Mouse (Mus musculus): Measurements from ENCODE around the gene Rpl41. TPM values are rescaled to one million over a fixed set of nuclear protein-coding genes. Genes with fewer than 3 reads are reported as not detected.
A peak's percentile ranks its signal among the peaks of the same experiment; 100 is the strongest.
"Not testable (repeated sequence)": the region's sequence is repeated elsewhere in the genome, so short reads cannot be mapped to it uniquely, and the experiment has no call there.

Rpl41 gene
- polyA plus RNA-seq, 1 experiment from 2014 or later: 2,407 TPM

DNA sequence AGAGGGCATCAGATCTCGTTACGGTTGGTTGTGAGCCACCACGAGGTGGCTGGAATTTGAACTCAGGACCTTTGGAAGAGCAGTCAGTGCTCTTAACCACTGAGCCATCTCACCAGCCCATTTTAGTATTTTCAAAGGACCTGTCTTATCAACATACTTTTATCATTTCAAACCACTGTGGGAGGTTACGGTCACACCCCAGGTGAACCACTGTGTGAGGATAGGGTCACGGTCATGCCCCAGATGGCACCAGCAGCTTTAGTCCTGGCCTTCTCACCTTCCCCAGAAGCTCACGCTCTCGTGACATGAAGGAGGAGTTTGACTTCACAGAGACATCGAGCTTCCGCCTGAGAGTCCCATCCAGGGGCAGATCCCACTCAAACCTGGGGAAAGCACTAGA lies 37.9 kb downstream of the Rpl41 start:
- peaks cover 44% of the 10 kb centered on the region for H3K36me3 ChIP-seq
- H3K9me3 ChIP-seq: no peaks in the 10 kb centered on the region
- DNase-seq (ENCODE audit: low spot score): no peak
- H3K27me3 ChIP-seq (ENCODE audit: insufficient read depth, poor library complexity, severe bottlenecking): peaks cover 24% of the 10 kb centered on the region
- H3K4me3 ChIP-seq: no peak overlapping the region
- H3K27ac ChIP-seq: no peak overlapping the region
- peaks cover 4% of the 10 kb centered on the region; the same call in 1 of the 2 replicates for H3K4me1 ChIP-seq
- 83% methylated on average over 9 of the region's 9 CpGs for WGBS

DNA sequence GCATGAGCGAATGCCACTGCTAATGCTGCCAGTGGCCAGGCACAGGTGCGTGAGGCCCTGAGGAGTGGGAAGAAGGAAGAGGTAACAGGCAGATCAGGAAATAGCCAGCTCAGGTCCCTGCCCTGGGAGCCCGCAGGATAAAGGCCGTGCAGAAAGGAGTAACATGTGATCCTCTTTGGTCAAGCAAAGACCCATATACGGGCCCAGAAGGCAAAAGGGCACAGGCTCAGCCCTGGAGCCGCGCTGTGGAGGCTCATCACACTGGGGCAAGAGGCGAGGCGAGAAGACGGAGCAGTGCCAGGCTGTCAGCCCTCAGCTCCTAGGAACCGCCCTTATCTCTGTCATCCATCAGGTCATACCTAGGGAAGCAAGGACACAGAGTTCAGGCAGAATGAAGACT lies 38.8 kb downstream of the Rpl41 start:
- Histone ChIP-seq H3K4me1 (no peaks in the 10 kb centered on the region), H3K27me3 (ENCODE audit: insufficient read depth, poor library complexity, severe bottlenecking) (peaks cover 15% of the 10 kb centered on the region), H3K4me3 (no peak overlapping the region), H3K9me3 (no peaks in the 10 kb centered on the region), H3K36me3 (peaks cover 40% of the 10 kb centered on the region), H3K27ac (no peak overlapping the region)
- WGBS: 82% methylated on average over 11 of the region's 11 CpGs
- no peak for DNase-seq (ENCODE audit: low spot score)

DNA sequence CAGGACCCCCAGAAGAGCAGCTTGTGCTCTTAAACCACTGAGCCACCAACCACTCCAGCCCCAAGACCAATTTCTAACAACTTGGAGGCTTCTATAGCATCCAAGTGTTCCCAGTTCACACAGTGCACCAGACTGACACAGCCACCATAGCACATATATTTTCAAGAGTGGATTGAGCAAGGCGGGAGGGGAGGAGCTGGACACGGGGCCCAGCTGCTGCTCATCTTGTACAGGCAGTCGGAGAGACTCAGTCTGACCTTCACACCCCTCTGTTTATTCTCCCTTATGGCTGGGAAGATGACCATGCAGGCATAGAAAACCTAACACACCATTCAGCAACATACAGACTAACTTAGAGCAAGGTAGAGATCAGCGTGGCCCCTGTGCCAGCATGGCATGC lies 39.3 kb downstream of the Rpl41 start:
- DNase-seq (ENCODE audit: low spot score): no peak
- H3K27ac ChIP-seq: no peak overlapping the region
- peaks cover 10% of the 10 kb centered on the region for H3K27me3 ChIP-seq (ENCODE audit: insufficient read depth, poor library complexity, severe bottlenecking)
- H3K4me3 ChIP-seq: no peak overlapping the region
- H3K4me1 ChIP-seq: peaks cover 3% of the 10 kb centered on the region; the same call in 1 of the 2 replicates
- peaks cover 35% of the 10 kb centered on the region for H3K36me3 ChIP-seq
- WGBS: 78% methylated on average over 4 of the region's 4 CpGs
- H3K9me3 ChIP-seq: no peaks in the 10 kb centered on the region

DNA sequence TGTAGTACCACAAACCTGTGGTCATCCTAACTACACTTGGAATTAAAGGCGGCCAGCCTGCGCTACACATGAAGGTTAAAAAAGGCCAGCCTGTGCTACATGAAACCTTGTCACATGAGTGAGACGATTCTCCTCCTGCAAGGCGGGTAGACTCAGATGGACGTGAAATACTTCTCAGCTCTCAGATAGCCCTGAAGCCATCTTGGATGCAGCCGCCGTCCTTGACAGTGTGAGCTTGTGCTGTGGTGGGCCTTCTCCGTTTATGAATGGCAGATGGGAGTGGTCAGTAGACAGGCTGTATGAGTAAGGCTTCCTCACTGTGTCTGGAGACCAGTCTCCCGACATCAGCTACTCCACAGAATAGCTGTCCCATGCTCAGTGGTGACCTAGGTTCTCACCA lies 39.9 kb downstream of the Rpl41 start:
- H3K36me3 ChIP-seq: peaks cover 34% of the 10 kb centered on the region
- DNase-seq (ENCODE audit: low spot score): no peak
- WGBS: 84% methylated on average over 9 of the region's 9 CpGs
- H3K4me1 ChIP-seq: peaks cover 8% of the 10 kb centered on the region; the same call in 1 of the 2 replicates
- peaks cover 10% of the 10 kb centered on the region; the same call in 1 of the 2 replicates for H3K27me3 ChIP-seq (ENCODE audit: insufficient read depth, poor library complexity, severe bottlenecking)
- H3K9me3 ChIP-seq: no peaks in the 10 kb centered on the region
- H3K4me3 ChIP-seq: no peak overlapping the region
- no peak overlapping the region for H3K27ac ChIP-seq

DNA sequence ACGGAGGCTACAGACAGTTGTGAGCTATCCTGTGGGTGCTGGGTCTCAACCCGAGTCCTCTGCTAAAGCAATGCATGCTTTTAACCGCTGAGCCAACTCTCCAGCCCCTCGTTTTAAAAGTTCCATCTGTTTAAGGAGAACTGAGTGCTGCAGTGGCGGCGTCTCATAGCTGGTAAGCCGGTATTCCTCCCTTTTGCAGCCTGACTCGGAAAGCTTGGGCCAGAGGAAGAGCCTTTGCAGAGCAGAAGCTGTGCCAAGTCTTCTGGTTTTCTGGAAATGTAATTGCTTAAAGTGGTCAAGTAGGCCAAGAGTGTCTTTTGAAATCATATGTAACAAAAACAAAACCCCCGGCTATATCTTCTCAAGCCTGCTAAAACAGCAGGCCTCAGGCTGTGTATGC lies 40.8 kb downstream of the Rpl41 start:
- Histone ChIP-seq H3K36me3 (peaks cover 34% of the 10 kb centered on the region), H3K4me3 (no peak overlapping the region), H3K4me1 (peaks cover 8% of the 10 kb centered on the region; the same call in 1 of the 2 replicates), H3K27ac (no peak overlapping the region), H3K9me3 (no peaks in the 10 kb centered on the region), H3K27me3 (ENCODE audit: insufficient read depth, poor library complexity, severe bottlenecking) (peaks cover 10% of the 10 kb centered on the region; the same call in 1 of the 2 replicates)
- DNase-seq (ENCODE audit: low spot score): no peak
- 81% methylated on average over 9 of the region's 9 CpGs for WGBS

DNA sequence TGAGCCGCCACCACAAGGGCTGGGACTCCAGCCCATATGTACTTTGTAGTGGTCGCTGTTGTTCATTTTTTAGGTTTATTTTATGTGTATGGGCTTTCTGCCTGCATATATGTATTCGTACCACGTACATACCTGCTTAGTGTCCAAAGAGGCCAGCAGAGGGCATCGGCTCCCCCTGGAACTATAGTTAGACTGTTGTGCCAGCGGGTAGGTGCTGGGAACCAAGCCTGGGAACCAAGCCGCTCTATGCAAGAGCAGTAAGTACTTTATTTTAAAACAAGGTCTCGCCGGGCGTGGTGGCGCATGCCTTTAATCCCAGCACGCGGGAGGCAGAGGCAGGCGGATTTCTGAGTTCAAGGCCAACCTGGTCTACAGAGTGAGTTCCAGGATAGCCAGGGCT lies 43.1 kb downstream of the Rpl41 start:
- WGBS: 92% methylated on average over 14 of the region's 14 CpGs
- H3K27ac ChIP-seq: no peak overlapping the region
- no peaks in the 10 kb centered on the region for H3K27me3 ChIP-seq (ENCODE audit: insufficient read depth, poor library complexity, severe bottlenecking)
- DNase-seq (ENCODE audit: low spot score): no peak
- H3K36me3 ChIP-seq: peaks cover 17% of the 10 kb centered on the region
- no peak overlapping the region for H3K4me3 ChIP-seq
- H3K9me3 ChIP-seq: no peaks in the 10 kb centered on the region
- peaks cover 13% of the 10 kb centered on the region; the same call in 1 of the 2 replicates for H3K4me1 ChIP-seq

DNA sequence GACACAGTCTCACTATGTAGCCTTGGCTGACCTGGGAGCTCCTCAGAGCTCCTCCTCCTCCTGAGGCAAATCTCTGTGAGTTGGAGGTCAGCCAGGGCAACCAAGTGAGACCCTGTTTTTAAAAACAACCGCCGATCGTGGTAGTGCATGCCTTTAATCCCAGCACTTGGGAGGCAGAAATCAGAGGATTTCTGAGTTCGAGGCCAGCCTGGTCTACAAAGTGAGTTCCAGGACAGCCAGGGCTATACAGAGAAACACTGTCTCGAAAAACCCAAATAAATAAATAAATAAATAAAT lies 43.8 kb downstream of the Rpl41 start:
- not testable (repeated sequence) for H3K4me3 ChIP-seq; H3K27me3 ChIP-seq (ENCODE audit: insufficient read depth, poor library complexity, severe bottlenecking); DNase-seq (ENCODE audit: low spot score); H3K27ac ChIP-seq; H3K9me3 ChIP-seq
- Histone ChIP-seq H3K4me1 (peaks cover 13% of the 10 kb centered on the region; the same call in 1 of the 2 replicates), H3K36me3 (peaks cover 12% of the 10 kb centered on the region)
- WGBS: 83% methylated on average over 5 of the region's 5 CpGs

DNA sequence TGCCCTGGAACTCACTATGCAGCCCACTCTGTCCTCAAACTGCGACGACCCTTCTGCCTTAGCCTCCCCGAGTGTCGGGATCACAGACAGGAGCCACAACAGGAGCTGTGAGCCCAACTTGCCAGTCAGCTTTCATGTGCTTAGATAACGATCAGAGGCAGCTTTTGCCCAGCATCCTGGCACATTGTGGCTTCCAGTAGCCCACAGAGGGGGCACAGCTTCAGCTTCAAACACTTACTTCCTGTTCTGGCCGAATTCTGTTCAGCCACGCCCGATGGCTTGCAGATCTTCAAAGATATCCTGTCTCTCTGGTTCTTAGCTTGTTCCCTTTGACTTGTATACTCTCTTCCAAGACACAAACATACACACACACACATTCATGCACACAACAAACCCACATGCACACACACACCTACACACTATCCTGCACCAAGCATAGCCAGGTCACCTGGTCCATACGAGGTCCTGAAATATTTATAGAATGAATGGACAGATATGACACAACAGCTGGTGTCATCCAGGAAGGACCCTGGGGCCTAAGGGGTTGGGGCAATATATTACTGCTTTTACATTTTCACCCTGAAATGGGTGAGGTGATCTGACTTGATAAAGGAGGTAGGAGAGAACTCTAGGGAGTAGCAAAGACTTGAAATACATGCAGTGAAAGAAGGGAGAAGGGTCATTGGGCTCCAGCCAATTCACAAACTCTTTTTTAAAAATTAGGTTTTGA lies 44.3 kb downstream of the Rpl41 start:
- 71% methylated on average over 9 of the region's 9 CpGs for WGBS
- peaks cover 7% of the 10 kb centered on the region; the same call in 1 of the 2 replicates for H3K36me3 ChIP-seq

DNA sequence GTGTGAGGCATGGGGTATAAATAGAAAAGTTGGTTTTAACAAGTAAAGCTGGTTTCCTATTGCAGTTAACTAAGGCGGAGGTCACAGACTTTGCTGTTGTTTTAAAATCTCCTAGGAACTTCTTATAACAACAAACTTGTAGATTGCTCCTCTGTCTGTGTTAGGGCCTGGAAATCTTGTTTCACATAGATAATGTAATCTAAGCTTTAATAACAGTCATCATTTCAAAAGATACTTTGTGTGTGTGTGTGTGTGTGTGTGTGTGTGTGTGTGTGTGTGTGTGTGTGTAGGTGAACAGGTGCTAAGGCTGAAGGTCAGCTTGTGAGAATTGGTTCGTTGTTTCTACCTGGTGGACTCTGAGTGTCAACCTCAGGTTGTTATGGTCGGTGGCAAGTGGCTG lies 45.1 kb downstream of the Rpl41 start:
- H3K4me3 ChIP-seq: no peak overlapping the region
- no peaks in the 10 kb centered on the region for H3K9me3 ChIP-seq
- H3K27me3 ChIP-seq (ENCODE audit: insufficient read depth, poor library complexity, severe bottlenecking): no peaks in the 10 kb centered on the region
- H3K4me1 ChIP-seq: peaks cover 18% of the 10 kb centered on the region; the same call in 1 of the 2 replicates
- DNase-seq (ENCODE audit: low spot score): no peak
- peak overlapping the region; percentile 17; the same call in 1 of the 2 replicates for H3K27ac ChIP-seq
- peaks cover 4% of the 10 kb centered on the region; the same call in 1 of the 2 replicates for H3K36me3 ChIP-seq
- 73% methylated on average over 3 of the region's 3 CpGs for WGBS

More for the DNA sequence above, 44.3 kb downstream of the Rpl41 start:
- Histone ChIP-seq H3K27me3 (ENCODE audit: insufficient read depth, poor library complexity, severe bottlenecking) (no peaks in the 10 kb centered on the region), H3K9me3 (no peaks in the 10 kb centered on the region), H3K27ac (peak overlapping the region; percentile 17; the same call in 1 of the 2 replicates), H3K4me3 (no peak overlapping the region), H3K4me1 (peaks cover 13% of the 10 kb centered on the region; the same call in 1 of the 2 replicates)
- DNase-seq (ENCODE audit: low spot score): no peak

DNA sequence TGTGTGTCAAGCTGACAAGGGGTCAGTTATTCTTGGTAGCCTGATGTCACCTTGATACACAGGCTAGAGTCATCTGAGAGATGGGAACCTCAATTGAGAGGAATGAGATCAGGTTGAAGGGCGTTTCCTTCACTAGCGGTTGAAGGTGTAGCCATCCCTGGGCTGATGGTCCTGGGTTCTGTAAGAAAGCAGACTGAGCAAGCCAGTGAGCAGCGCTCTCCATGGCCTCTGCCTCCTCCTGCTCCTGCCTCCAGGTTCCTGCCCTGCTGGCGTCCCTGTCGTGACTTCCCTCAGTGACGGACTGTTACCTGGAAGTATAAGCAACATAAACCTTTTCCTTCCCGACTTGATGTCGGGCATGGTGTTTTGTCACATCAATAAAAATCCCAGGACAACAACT lies 45.6 kb downstream of the Rpl41 start:
- DNase-seq (ENCODE audit: low spot score): no peak
- WGBS: 85% methylated on average over 8 of the region's 8 CpGs
- H3K36me3 ChIP-seq: peaks cover 4% of the 10 kb centered on the region; the same call in 1 of the 2 replicates
- H3K4me1 ChIP-seq: peaks cover 19% of the 10 kb centered on the region; the same call in 1 of the 2 replicates
- no peak overlapping the region for H3K27ac ChIP-seq
- no peaks in the 10 kb centered on the region for H3K9me3 ChIP-seq
- no peak overlapping the region for H3K4me3 ChIP-seq
- no peaks in the 10 kb centered on the region for H3K27me3 ChIP-seq (ENCODE audit: insufficient read depth, poor library complexity, severe bottlenecking)

DNA sequence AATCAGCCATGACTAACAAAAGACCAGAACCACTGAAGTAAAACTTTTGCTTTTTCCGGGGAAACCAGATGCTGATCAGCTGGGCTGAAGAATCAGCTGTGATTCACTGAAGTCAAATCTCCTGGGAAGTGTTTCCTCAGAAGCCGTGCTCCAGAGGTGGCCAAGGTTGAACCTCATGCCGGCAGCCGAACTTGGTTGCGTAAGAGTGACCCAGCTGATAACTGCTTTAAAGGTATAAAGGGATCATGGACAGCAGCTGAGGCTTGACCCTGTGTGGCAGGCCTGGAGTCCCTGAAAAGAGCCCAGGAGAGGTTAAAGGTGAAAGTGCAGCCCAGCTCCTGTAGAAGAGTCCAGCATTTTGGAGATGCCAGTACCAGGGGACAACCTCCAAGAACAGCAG lies 46.8 kb downstream of the Rpl41 start:
- peaks cover 26% of the 10 kb centered on the region for H3K4me1 ChIP-seq
- H3K27ac ChIP-seq: 0 out of 2 replicates have a peak overlapping the region, but pooled peaks have one; percentile 36
- 71% methylated on average over 5 of the region's 5 CpGs for WGBS
- no peaks in the 10 kb centered on the region for H3K27me3 ChIP-seq (ENCODE audit: insufficient read depth, poor library complexity, severe bottlenecking)
- peaks cover 4% of the 10 kb centered on the region; the same call in 1 of the 2 replicates for H3K36me3 ChIP-seq
- DNase-seq (ENCODE audit: low spot score): no peak
- H3K4me3 ChIP-seq: no peak overlapping the region
- H3K9me3 ChIP-seq: no peaks in the 10 kb centered on the region

DNA sequence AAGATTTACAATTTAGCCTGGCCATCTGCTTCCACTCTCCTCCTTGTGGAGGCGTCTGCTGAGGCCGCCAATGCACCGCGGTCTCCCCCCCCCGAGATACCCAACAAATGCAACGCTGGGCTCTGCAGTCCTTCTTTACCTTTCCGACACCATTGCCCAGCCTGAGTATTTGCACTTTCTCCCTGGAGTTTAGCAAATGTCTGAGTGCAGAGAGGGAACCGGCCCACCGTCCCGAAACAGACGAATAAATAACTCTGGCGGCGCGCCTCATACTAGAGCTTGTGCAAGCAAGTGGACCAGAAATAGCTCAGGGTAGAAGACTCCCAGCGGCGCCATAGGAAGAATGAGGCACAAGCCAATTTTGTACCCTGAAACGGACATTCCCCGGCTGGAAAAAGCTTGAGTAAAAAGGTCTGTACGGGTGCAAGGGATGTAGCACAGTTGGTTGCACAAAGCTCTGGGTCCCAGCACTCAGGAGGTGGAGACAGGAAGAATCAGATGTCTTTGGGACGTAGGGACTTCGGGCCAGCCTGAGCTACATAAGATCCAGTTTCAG lies 49.9 kb downstream of the Rpl41 start:
- 2% methylated on average over 21 of the region's 21 CpGs for WGBS
- Histone ChIP-seq H3K4me3 (peak overlapping the region; percentile 61), H3K4me1 (peaks cover 46% of the 10 kb centered on the region), H3K36me3 (no peaks in the 10 kb centered on the region), H3K27me3 (ENCODE audit: insufficient read depth, poor library complexity, severe bottlenecking) (no peaks in the 10 kb centered on the region), H3K9me3 (no peaks in the 10 kb centered on the region), H3K27ac (peak overlapping the region; percentile 89)
- DNase-seq (ENCODE audit: low spot score): no peak

DNA sequence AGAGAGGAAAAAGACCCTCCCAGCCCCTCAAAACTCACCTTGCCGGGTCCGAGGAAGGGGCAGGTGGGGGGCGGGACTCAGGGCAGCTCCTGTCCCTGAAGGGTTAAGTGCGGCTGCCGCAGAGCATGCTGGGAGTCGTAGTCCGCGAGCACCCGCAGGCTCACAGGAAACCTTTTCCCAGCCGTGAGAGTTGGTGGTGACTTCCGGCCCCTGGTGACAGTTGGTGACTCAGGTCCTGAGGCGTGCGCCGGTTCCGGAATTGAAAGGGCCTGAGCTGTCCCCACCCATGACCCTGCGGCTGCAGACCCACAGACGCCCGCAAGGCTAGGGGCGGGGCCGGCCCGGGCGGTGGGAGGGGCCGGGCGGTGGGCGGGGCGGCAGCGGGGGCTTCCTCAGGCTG lies 50.5 kb downstream of the Rpl41 start, which contains the start of gene Myl6b:
Myl6b (minus strand) TSS at position 96 of the 400 bp plus-strand sequence.
- Histone ChIP-seq H3K27me3 (ENCODE audit: insufficient read depth, poor library complexity, severe bottlenecking) (no peaks in the 10 kb centered on the region), H3K4me1 (peaks cover 46% of the 10 kb centered on the region), H3K9me3 (no peaks in the 10 kb centered on the region), H3K27ac (peak within 1 kb of the TSS; percentile 89), H3K4me3 (peak within 1 kb of the TSS; percentile 61), H3K36me3 (no peaks in the 10 kb centered on the region)
- under 1% methylated on average over 27 of the region's 27 CpGs for WGBS
- peak; percentile 99 for DNase-seq (ENCODE audit: low spot score)

All from heart, embryonic 10.5 days (tissue).